Mouse (Mus musculus): ENCODE results near the gene Immp2l.

- no peak for TF ChIP-seq CTCF (IDR thresholded peaks at IDR 0.05; ENCODE audit: low read depth, low read length)
- no peak for TF ChIP-seq POLR2A (IDR thresholded peaks at IDR 0.05; ENCODE audit: extremely low read depth, insufficient read depth, low read length)
These were observed 214.0 kb downstream of the Immp2l start for GRCm38 (mm10) chr12:41237880-41238279.

Measured in liver, adult 2 months (tissue).